Mouse (Mus musculus) erythroblast, embryonic 14.5 days (primary cell): Measurements from ENCODE around the gene Elavl2.

Experiments
- GATA1 ChIP-seq: IDR thresholded peaks from 2 replicates; pipeline ENCODE4 v1.6.1; 2012; ENCODE audit warnings: low read length, inconsistent platforms, mixed read lengths
- TAL1 ChIP-seq: IDR thresholded peaks from 3 replicates; pipeline ENCODE4 v1.6.1; 2012; ENCODE audit warnings: low read length, inconsistent platforms, mixed read lengths

GRCm38 (mm10) chr4:91244554-91244953, 156.0 kb downstream of the Elavl2 start:
- TF ChIP-seq GATA1 (no peak), TAL1 (no peak)
